Mouse (Mus musculus) lung, adult 2 months (tissue): ENCODE results near the gene Stpg1. TPM values are rescaled to one million over a fixed set of nuclear protein-coding genes. Genes with fewer than 3 reads are reported as not detected.
A peak's percentile ranks its signal among the peaks of the same experiment; 100 is the strongest.

Source experiments
- DNase-seq: peaks from one replicate; pipeline ENCODE4 v3.0.0; 2022
- H3K4me1 ChIP-seq: fragments of 200-500 bp; 2 replicates; pipeline ENCODE4 v1.6.1; 2011; ENCODE audit warnings: low read length; ENCODE audit not compliant: control insufficient read depth, insufficient read depth
- H3K4me3 ChIP-seq: fragments of 200-500 bp; replicated peaks from 2 replicates; pipeline ENCODE3; 2011; ENCODE audit warnings: low read depth, mild to moderate bottlenecking, control low read depth, low read length; ENCODE audit errors: extremely low read depth
- CTCF ChIP-seq: fragments of 200-500 bp; IDR thresholded peaks from 2 replicates; pipeline ENCODE4 v1.5.1; 2011; ENCODE audit warnings: mild to moderate bottlenecking, low read length, control low read depth; ENCODE audit not compliant: insufficient read depth
- POLR2A ChIP-seq: fragments of 200-500 bp; IDR thresholded peaks from 2 replicates; pipeline ENCODE4 v1.6.1; 2011; ENCODE audit warnings: low read depth, mild to moderate bottlenecking, control low read depth, low read length, borderline replicate concordance; ENCODE audit errors: extremely low read depth
- WGBS: fragments of 180-500 bp; shearing (Covaris S2); methylation state at CpG from one replicate; pipeline ENCODE4 v1.1.7; 2018; 5-methylcytosine and 5-hydroxymethylcytosine counted together
- polyA plus RNA-seq: library from polyadenylated mRNA; depleted of rRNA; stranded (reverse); fragments of >200 nt; gene quantifications from 2 replicates; pipeline ENCODE4 v1.2.3, GENCODE M21; 2012; rRNA removed

The Stpg1 gene
- polyA plus RNA-seq = 1.3 and 1.4 TPM in 2 replicates

DNA sequence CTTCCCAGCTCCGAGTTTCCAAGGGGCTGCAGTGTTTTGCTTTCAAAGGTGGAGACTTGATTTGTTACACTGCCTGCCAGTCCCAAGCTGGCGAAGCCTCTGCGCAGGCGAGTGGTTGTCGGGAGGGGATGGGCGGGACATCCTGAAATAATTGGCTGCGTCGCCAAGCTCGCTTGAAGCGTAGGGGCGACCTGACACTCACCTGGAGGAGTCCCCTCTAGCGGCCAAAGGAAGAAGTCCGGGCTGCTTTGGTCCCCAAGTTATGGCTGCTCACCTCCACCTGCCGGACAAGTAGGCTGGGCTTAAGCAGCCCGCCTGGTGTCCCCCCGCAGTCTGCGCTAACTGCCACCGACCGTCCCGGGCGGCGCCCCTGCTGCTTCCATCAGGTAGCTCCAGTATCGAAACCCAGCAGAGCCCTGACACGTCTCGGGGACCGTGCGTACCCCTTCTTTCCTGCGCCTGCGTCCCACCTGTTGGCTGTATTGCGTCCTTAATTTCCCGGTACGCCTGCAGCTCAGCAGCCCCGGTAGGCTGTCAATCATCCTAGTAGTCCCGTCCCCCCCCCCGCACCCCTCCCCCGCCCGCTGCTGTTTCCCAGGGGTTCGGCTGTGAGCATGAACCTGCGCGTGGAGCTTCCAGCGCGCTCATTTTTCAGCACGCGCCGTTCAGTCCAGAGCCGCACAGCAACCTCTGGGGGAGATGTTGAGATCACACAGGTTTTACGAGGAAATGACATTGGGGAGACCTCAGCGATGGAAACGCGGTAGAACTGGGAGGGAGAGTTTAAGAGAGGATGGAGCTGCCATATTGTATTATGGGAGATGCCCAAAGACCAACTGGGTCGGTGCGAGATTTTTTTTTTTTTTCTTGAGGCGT, at the start of gene Stpg1, which contains the start of gene Nipal3:
TSS of gene Stpg1 (plus strand) at position 270 of the 876 bp plus-strand sequence.
TSS of gene Nipal3 (minus strand) at position 518 of the 876 bp plus-strand sequence.
- WGBS = under 1% methylated on average over 53 of the region's 53 CpGs
- DNase-seq = peak; percentile 89
- peak within 1 kb of the TSS; percentile 95 for H3K4me3 ChIP-seq
- H3K4me1 ChIP-seq = peaks cover 8% of the 10 kb centered on the region
- TF ChIP-seq CTCF (peak; percentile 52), POLR2A (peak; percentile 59)

DNA sequence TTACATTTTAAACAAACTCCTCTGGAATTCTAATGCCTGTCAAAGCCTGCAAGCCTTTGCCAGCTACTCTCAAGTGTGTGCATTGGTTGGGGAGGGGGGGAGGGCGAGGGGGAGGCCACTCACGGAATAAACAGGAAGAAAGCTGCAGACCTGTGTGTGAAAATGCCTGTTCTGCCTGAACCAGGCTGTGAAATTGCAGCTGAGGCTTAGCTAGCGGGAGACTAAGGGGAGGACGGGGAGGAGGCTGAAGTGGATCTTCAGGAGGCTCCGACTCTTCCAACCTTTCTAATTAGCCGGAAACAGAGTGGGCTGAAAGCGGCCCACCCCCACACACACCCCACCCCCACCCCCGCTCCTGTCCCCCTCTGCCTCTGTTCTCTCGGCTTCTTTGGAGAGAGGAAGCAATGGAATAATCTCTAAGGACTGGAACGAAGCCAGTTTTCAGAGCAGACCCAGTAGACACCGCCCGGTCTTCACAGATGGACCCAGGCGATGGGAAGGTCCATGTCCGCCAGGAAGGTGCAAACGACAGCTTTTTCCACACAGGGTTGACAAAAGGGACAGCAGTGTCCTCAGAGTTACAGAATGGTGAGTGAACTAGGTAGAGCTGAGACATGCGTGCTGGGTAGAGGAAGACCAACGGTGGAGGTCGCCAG, 43.1 kb upstream of the Stpg1 start:
- no peak for TF ChIP-seq CTCF
- TF ChIP-seq POLR2A = no peak
- Histone ChIP-seq H3K4me1 (peaks cover 14% of the 10 kb centered on the region), H3K4me3 (no peak overlapping the region)
- WGBS = 32% methylated on average over 18 of the region's 18 CpGs
- no peak for DNase-seq

DNA sequence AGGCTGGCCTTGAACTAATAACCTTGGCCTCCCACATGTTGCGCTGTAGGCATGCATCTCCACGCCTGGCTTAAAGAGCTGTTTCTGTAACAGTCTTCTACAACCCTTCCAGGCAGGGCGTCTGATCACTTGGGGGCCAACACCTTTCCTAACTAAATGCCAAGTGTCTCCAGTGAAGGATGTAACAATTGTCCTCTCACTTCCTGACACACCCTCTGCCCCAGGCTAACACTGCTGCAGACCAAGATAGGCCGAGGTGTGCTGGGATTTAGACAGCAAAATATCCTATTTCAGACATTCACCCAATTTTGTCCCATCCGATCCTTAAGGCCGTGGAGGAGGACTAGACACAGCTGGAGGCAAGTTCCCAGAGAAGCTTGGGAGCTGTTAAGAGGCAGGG, 41.4 kb upstream of the Stpg1 start:
- WGBS = 42% methylated on average over 6 of the region's 6 CpGs
- no peak overlapping the region for H3K4me3 ChIP-seq
- H3K4me1 ChIP-seq = peaks cover 14% of the 10 kb centered on the region
- DNase-seq = no peak
- TF ChIP-seq POLR2A (no peak), CTCF (no peak)

DNA sequence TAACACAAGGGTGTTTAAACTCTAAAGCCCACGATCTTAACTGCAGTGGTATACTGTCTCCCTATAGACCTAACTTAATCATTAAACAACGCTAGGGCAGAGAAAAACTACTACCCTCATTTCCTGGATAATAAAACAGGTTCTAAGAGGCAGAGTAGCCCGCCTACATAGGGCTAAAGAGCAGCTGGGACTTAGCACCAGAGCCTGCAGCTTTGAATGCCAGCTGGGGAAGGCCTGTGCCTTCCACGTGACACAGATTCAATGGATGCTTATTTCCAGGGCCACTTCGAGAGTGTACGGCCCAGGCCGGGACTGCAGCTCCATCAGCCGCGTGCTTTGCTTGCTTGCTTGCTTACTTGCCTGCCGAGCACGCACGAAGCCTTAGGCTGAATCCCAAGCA, 41.0 kb upstream of the Stpg1 start:
- WGBS = 43% methylated on average over 12 of the region's 12 CpGs
- no peak overlapping the region for H3K4me3 ChIP-seq
- peaks cover 14% of the 10 kb centered on the region for H3K4me1 ChIP-seq
- DNase-seq = no peak
- TF ChIP-seq CTCF = no peak
- TF ChIP-seq POLR2A = no peak

DNA sequence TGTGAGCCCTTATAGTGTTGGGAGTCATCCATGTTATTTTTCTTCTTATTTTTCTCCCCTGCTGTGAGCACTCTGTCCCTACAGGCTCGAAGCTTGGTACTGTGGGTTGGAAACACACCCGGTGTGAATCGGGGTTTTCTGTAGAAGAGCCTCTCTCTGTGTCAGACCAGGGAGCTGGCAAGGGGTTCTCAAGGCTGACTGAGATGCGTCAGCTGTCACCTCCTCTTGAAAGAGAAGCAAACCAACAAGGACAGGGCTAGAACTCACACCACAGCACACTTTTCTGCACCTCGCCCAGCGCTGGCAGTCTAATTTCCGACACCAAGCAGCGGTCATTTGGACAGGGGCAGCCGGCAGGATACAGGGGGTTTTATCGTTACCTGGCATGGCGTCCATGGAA, 31.2 kb upstream of the Stpg1 start:
- TF ChIP-seq CTCF (no peak), POLR2A (no peak)
- DNase-seq = no peak
- Histone ChIP-seq H3K4me1 (no peaks in the 10 kb centered on the region), H3K4me3 (no peak overlapping the region)
- 94% methylated on average over 11 of the region's 11 CpGs for WGBS

DNA sequence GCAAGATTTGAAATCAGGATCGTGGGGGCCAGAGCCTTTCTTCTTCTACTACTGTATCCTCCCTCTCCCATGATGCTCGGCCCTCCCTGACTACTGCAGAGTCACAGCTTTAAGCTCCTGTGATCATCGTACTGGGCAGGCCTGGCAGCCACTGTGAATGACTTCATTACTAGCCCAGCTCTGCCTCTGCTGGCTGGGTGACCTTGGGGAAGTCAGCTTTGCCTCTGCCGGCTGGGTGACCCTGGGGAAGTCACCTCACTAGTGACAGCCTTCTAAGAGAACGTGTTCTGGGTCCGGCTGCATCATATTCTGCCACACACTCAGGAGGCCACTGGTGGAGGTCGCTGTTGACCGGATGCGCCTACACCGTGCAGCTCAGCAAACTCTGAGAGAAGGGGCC, 16.7 kb upstream of the Stpg1 start:
- DNase-seq = no peak
- TF ChIP-seq POLR2A (no peak), CTCF (no peak)
- H3K4me1 ChIP-seq = no peaks in the 10 kb centered on the region
- WGBS = 83% methylated on average over 10 of the region's 10 CpGs
- H3K4me3 ChIP-seq = no peak overlapping the region

DNA sequence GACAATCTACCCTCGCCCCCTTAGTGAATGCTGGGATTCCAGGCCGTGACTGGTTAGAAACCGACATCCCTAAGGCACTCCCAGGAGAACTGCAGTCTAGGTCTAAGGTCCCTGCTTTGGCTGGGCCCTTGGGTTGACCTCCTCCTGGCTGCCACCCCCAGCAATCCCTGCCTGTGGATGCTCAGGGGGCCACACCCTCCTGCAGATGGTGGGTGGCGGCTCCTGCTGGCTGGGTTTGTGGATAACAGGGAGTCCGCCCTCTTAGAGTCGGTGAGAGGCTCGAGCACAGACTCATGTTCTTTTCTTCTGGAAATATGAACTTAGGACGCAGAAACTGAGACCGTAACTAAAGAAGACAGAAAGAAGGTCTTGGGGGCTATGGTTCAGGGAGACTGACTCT, 14.2 kb upstream of the Stpg1 start:
- 79% methylated on average over 9 of the region's 9 CpGs for WGBS
- Histone ChIP-seq H3K4me1 (no peaks in the 10 kb centered on the region; the same call in 1 of the 2 replicates), H3K4me3 (no peak overlapping the region)
- no peak for TF ChIP-seq CTCF
- TF ChIP-seq POLR2A = no peak
- no peak for DNase-seq

DNA sequence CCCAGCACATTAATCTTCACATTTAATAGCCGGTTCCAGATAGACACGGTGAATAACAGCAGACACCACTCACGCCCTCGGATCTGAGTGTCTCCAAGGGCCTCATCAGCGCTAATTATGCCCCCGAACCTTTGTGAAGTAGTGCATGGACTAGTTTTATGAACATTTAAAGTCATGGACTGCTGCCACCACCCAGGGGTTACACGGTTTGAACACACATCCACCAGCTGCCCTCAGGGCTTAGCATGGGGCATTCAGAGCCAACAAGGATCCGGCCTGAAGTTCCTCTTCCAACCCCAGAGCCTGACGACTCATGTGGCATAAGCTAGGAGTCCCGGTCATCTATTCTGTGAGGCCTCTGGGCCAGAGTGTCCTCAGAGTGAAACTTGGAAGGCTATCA, 9.5 kb upstream of the Stpg1 start:
- DNase-seq = no peak
- no peaks in the 10 kb centered on the region; the same call in 1 of the 2 replicates for H3K4me1 ChIP-seq
- H3K4me3 ChIP-seq = no peak overlapping the region
- TF ChIP-seq POLR2A (no peak), CTCF (no peak)
- 61% methylated on average over 10 of the region's 10 CpGs for WGBS

DNA sequence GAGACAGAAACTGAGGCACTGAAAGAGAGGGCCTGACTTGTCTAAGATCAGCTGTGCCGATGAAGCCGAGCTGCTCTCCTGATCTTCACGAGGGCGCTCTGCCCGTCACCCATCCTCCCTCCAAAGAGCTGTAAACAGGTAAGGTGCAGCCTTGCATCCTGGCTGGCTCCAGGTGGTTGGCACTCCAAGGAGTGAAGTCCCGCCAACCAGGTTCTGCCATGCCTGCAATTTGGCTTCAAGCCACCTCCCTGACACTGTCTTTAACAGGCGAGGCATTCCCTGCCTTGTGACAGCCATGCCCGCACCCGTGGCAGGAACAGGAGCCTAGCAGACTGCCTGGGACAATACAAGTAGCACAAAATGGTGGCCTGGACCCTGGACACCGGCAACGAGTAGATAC, 8.2 kb upstream of the Stpg1 start:
- DNase-seq = no peak
- Histone ChIP-seq H3K4me1 (no peaks in the 10 kb centered on the region; the same call in 1 of the 2 replicates), H3K4me3 (no peak overlapping the region)
- TF ChIP-seq POLR2A (no peak), CTCF (no peak)
- whole genome bisulfite sequencing = 83% methylated on average over 11 of the region's 11 CpGs

DNA sequence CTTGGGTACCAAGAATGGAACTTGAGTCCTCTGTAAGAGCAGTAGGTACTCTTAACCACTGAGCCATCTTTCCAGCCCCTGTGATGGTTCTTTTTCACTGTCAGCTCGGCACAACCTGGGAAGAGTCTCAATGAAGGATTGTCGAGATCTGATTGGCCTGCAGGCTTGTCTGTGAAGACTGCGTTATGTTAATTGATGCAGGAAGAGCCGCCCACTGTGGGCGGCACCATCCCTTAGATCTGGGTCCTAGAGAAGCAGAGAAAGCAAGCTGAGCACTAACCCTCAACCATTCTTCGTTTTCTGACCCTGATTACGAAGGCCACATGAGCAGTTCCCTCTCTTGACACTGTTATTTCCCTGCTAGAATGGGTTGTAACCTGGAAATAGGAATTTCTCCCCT, 5.3 kb upstream of the Stpg1 start:
- DNase-seq = no peak
- Histone ChIP-seq H3K4me1 (peaks cover 5% of the 10 kb centered on the region; the same call in 1 of the 2 replicates), H3K4me3 (no peak overlapping the region)
- whole genome bisulfite sequencing = 91% methylated on average over 7 of the region's 7 CpGs
- no peak for TF ChIP-seq CTCF
- no peak for TF ChIP-seq POLR2A
